Mouse (Mus musculus): Measurements from ENCODE around the gene Plekha7. TPM values are rescaled to one million over a fixed set of nuclear protein-coding genes. Genes with fewer than 3 reads are reported as not detected.

The Plekha7 gene
- polyA plus RNA-seq, 1 experiment, result 28.3 TPM

DNA sequence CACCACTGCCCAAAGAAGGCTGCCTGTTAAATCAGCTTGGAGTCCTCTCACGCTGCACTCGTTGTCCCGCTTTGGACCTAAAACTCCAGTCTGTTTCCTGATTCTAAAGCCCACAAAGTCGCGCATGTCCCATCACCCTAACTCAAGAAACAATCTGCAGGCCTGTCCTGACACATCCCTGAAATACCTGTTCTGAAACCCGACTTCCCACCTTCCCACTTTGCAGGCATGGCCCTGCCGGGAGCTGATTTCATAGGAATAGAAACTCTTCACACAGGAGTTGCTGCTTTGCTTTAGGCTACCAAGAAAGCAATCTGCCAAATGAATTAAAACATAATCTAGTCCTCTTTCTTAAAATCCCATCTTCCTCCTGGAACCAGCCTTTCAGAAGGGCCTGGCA lies 115.2 kb downstream of the Plekha7 start:
- no peak for DNase-seq (ENCODE audit: extremely low spot score in 1 of 2, low spot score in 1 of 2)

DNA sequence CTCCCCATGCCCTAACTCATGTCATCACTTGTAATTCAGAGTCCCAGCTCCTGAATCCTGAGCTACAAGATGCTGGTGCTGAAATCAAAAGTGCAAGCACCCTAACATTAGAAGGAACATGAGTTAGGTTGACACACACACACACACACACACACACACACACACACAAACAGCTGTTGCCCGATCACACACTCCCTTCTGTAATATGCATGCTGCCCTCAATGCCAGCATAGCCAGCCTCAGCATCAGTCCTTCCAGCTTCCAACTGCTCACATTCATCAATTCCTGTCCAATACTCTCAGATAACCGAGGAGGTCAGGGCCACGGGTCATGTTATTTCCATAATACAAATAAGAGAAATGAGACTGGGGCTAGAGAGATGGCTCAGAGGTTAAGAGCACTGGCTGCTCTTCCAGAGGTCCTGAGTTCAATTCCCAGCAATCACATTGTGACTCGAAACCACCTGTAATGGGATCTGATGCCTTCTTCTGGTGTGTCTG lies 116.0 kb downstream of the Plekha7 start:
- DNase-seq (ENCODE audit: extremely low spot score in 1 of 2, low spot score in 1 of 2), result no peak

DNA sequence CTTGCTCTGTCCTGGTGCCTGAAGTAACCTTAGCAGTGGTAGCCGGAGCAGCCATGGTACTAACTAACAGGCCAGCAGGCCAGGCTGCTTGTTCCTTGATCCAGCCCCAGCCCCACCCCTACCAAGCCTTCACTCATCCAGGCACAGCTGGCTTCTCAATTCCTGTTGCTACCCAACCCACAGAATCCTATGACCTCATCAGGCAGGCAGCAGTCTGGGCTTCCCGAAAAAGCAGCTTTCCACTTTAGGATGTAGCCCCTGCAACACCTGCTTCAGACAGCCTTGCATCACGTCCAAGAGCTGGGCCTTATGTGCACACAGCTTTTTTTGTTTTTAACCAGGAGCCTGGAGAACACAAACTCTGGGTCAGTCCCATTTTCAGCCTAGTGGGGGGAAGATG lies 117.0 kb downstream of the Plekha7 start:
- DNase-seq (ENCODE audit: extremely low spot score in 1 of 2, low spot score in 1 of 2), result peak; percentile 65 to 66

DNA sequence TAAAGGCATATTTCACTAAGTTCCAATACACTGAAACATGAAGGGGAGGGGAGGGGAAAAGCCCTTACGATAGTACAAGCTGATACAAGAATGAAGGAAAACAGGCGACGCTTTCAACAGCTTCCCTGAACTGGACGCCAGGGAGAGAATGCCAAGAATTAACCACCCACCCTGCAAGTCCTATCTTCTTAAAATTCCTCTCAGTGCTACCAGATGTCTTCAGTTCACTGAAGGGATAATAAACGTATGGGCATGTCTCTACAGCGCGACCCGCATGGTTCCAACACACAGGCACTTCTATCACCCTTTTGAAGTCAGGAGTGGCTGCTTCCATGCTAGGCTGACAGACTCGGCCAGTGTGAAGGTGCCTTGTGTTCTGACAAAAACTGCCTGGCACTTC lies 118.5 kb downstream of the Plekha7 start:
- DNase-seq (ENCODE audit: extremely low spot score in 1 of 2, low spot score in 1 of 2), result no peak

DNA sequence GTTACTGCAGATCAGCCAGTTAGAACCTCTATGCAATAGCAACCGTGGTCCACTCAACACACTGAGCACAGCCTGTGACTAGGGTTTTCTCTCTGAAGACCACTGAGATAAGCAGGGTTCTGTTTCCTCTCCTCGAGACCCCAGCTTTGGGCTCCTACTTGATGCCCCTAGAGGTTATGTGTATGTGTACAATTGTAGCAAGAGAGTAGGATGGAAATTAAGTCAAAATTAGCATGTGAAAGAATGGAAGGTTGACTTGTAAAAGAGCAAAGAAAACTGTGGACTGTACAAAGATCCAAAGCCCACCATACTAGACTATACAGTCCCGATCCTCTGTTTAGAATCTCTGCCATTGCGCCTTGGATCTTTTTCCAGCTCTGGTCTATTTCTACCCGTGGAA lies 119.8 kb downstream of the Plekha7 start:
- DNase-seq (ENCODE audit: extremely low spot score in 1 of 2, low spot score in 1 of 2), result no peak

DNA sequence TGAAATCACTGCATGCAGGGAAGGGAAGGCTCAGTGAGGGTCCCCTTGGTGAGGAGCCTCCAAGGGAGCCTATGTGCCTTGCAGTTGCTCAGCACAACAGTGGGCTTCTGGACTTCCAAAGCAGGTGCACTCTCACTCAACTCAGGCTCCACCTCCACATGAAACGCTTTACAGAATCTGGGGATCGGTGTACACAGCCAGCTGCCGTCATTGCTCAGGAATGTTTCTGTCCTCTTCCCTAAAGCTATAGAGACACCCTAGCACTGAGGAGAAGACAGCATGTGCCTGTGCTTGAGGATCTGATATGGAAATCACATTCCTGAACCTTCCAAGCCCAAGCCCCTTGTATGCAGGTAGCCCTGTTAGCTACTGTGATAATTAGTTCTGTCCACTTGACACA lies 120.7 kb downstream of the Plekha7 start:
- no peak for DNase-seq (ENCODE audit: extremely low spot score in 1 of 2, low spot score in 1 of 2)

DNA sequence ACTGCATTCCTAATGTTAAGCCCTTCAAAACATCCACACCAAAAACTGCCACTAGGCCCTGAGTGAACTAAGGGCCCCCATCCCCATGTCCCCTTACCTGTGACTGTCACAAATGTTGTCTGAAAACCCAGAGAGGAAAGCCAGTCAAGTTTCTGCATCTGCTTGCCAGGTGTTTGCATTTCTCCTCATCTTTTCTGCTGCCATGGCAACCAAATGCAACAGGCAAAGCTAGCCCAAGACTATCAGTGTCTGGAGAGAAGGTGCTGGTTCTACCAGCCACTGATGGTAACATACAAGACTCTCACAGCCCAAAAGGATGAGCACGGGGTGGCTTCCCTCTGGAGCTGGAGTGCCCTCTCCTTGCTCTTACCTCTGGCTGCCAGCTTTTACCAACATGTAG lies 121.3 kb downstream of the Plekha7 start:
- DNase-seq (ENCODE audit: extremely low spot score in 1 of 2, low spot score in 1 of 2), result peak in 1 of 2 experiments; percentile 38

DNA sequence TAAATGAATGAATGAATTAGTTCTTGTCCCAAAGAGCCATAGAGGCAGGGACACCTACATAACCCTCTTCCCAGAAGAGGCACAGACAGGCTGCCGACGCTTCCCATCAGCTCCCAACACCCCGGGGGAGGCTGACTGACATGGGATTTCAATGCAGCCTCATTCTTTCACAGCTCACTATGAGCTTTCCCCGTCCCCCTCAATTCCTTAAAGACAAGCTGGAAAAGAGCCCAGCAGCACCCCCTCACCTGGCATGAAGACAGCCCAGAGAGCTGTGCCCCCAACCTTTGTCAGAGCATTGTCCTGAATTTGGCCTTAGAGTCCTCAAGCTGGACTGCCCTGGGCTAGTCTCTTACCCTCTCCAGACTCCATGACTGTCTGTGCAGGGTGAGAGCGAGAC lies 122.0 kb downstream of the Plekha7 start:
- DNase-seq (ENCODE audit: extremely low spot score in 1 of 2, low spot score in 1 of 2), result peak; percentile 48 to 73

DNA sequence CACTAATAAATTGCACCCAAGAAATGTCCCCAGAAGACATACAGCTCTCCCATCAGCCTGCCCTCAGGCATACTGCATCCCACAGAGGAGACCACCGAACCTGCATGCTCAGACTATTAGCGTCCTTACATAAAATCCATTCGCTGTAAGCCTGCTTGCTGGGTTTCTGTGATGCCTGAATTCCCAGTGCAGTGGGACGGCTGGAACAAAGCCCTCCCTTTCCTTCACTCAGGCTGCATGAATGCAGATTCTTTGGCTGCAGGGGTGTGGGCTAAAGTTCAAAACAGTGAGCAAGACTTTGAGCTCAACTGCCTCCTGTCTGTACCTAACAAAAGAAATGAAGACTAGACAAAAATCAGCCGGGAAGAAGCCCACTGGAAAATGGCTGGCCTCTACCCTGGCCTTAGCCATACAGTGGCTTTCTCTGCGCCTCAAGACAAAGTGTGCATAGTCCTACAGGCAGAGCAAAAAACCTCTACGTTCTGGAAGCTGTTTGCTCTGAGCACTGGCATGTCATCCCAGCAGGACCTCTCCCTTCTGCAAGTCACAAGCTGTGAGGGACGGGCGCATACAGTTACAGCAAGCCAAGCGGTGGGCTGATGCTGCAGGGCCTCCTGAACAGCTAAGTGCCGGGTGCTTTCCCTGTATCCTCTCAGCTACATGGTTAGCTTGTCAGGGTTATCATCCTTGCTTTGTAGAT lies 123.7 kb downstream of the Plekha7 start:
- no peak for DNase-seq (ENCODE audit: extremely low spot score in 1 of 2, low spot score in 1 of 2)

DNA sequence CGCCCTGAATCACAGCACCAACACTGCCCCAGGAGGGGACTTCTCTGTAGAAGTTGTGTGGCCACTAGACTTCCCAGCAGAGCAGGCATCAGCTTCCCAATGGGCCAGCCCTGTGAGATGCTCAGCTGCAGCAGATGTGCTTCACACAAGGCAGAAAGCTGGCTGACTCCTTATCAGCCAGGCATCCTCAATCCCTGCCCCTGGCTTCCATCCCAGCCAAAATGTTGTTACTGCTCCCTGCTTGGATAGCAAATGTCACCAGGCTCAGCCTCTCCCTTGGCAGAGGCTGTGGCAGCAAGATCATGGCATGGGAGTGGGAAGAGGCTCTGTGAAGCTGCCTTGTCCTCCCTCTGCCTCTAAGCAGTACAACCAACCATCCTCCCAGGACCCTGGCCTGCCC lies 125.7 kb downstream of the Plekha7 start:
- no peak for DNase-seq (ENCODE audit: extremely low spot score in 1 of 2, low spot score in 1 of 2)

DNA sequence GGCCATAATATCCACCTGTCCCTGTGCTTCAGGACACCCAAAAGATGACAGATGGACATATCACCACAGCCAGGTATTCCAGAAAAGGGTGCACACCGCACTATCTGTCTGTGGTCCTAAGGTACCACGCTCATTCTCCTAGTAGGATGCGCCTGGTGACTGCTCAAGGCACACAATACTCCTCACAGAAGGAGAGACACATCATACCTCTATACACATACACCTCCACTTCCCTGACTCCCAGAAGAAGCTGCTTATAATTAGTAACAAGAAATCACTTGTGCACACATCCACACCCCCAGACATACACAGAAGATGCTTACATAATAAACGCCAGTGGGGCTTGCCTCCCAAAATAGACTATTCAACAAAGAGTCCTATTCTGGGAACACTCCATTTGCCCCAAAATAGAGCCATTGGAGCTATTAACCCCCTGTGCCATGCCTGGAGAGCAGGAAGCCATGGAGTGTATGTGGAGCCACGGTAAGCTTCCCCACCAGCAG lies 126.7 kb downstream of the Plekha7 start:
- DNase-seq (ENCODE audit: extremely low spot score in 1 of 2, low spot score in 1 of 2), result peak in 1 of 2 experiments; percentile 37

DNA sequence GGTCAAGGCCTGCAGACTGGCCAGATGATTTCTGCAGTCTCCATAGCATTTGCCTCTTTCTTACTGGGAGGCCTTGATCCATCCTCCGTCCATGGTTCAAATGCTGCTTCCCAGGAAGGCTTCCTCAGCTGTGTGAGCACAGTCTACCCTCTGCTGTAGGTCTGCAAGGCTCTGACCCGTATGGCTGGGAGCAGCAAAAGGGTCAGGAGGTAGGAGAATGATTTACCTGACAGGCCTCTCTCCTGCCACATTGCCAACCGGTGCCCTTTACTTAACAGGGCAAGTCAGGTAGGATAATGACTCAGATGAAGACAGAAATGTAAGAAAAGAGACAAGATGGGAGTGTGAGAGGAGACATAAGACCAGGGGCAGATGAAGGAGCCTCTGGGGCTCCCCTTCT lies 129.3 kb downstream of the Plekha7 start:
- DNase-seq (ENCODE audit: extremely low spot score in 1 of 2, low spot score in 1 of 2), result no peak

DNA sequence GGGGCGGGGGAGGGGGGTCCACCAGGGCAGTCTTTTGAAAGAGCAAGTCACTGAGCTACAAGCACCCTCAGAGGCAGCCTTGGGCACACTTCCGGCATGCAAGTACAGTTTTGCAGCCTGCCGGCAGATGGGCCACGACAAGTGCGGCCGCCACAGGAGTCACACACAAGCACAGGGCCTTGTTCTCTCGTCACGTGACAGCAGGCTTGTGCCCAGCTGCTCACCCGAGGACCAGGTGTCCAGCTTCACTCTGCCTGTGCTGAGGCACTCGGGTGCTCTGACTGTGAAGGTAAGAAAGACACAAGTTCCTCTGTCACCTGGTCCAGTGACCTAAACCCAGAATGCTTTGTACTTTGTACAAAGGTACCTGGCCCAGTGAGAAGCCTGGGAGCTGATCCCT lies 135.4 kb downstream of the Plekha7 start:
- DNase-seq (ENCODE audit: extremely low spot score in 1 of 2, low spot score in 1 of 2), result no peak

DNA sequence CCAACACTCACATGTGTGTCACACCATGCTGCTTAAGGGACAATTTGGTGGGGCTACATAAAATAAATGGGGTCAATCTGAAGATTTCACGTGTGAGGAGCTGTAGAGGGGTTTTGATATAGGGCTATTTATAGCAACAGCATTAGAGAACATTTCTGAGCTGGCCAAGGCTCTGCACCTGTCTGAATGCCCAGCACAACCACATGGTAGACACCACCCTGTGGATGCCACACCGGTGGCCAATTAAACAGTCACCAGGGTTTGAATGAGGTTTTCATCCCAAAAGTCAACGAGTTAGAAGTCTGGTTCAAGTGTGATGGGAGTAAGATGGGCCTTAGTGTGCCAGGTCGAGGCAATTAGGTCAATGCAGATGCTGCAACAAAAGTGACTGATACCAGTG lies 138.8 kb downstream of the Plekha7 start:
- DNase-seq (ENCODE audit: extremely low spot score in 1 of 2, low spot score in 1 of 2), result no peak

DNA sequence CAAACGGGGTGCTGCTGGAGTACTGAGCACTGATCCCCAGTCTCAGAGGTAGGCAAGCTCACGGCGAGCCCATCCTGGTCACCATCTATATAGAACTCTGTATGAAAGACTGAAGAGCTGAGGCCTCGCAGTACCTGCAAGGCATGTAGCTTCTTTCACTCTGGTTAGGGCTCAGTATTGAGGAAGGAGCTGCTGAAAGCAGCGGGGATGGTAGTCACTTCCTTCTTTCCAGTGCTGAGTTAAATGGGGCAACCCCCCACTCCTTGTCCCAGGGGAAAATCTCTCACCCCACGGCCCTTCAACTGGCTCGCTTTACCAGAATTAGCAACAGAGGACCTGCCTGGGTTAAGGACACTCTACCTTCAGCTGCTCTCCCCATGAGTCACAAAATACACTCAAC lies 140.0 kb downstream of the Plekha7 start:
- no peak for DNase-seq (ENCODE audit: extremely low spot score in 1 of 2, low spot score in 1 of 2)

DNA sequence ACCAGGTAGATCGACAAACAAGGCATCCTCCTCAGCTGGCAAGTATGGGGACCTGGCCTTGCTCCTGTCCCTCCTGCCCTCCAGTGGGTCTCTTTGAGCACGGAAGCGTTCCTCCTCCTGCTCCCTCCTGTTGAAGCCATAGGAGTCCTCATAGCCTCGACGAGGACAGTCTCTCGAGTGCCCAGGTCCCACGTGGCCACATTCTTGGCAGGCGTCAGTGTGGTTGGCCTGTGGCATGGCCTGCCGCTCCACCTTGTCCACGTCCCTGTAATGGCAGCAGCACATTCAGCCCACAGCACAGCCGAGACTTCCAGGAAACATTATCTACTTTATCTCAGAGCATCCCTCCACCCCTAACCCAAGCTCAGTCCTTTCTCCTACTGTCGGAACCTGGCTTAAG lies 143.9 kb downstream of the Plekha7 start:
- no peak for DNase-seq (ENCODE audit: extremely low spot score in 1 of 2, low spot score in 1 of 2)

DNA sequence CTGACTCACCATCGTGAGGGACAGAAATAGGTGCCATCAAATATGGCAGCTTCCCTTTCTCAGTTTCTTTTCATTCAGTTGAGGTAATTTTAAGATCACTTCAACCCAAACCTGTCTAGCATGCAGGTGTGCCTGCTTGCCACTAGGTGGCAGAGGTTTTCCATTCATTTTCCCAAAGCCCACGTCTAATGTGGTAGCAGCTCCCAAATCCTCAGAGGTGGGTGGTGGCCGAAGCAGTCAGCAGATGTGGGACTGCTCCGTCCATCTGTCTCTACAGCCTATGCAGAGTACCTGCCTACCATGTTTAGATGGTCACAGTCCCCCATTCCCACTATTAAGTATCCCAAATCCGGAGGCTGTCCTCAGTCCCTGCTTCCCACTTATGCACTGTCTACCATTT lies 146.6 kb downstream of the Plekha7 start:
- peak in 1 of 2 experiments; percentile 74 for DNase-seq (ENCODE audit: extremely low spot score in 1 of 2, low spot score in 1 of 2)

DNA sequence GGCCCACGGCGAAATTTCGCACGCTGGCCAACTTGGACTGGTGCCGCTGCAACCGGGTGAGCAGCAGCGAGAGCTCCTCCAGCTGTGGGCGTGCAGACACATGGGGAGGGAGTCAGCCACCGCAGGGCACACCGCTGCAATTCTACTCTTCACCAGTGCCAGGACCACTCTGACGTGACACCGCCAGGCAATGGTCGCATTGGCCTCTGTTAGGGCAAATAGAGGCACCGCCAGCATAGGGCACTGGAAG lies 151.4 kb downstream of the Plekha7 start:
- DNase-seq (ENCODE audit: extremely low spot score in 1 of 2, low spot score in 1 of 2), result no peak

DNA sequence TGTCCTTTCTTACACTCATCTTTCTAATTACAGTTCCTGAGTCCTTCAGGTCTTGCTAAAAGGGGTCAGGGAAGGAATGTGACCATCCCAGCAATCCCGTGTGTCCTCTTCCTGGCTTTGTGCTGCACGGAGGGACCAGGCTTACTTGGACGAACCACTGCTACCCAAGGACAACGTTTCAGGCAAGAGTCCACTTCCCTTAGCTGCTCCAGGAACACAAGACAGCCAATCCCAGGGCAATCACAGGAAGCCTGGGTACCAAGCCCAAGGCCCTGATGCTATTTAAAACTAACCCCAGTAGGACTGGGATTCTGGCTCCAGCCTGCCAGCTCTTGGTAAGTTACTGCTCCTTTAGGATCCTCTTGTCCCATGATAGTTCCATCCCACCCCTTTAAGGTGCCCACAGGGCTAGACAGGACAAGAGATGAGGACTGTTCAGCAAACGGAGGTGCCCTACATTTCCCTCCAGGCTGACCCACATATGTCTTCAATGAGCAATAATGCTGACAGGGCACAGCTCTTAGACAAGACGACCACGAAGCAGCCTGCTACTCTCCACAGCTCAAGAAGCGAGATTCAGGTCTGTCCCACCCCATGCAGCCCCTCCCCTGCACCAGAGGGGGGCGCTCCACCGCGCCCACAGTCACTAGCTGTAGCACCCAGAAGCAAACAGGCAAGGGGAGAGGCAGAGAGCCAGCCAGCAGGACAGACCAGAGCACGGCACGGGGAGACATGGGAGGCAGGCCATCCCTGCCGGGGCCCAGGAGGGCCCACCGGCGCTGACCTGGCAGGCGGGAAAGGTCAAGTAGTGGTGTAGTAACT lies 151.9 kb downstream of the Plekha7 start:
- no peak for DNase-seq (ENCODE audit: extremely low spot score in 1 of 2, low spot score in 1 of 2)

DNA sequence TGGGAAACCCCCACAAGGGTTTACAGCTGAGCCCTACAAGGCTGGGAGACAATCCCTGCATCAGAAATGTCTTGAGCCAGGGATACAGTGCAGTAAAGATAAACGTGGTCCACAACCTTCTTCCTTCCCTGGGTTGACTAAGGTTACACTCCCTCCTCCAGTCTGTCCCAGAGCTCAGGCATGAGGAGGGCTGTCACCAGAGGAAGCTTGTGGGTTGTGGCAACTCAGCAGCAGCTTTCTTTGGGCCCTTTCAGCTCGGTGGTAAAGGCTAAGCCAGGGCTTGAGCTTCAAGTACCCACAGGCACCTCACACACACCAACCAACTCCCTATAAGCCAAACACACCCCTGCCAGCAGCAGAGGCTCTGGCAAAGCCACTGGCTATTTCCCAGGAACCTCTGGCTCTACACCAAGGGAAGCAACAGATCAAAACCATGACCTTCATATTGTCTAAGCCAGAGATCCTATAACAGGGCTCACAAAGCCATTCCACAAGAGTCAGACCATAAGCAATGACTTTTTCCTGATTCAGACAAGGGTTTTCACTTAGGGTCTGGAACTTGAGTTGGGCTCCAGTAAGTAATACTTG lies 154.3 kb downstream of the Plekha7 start:
- DNase-seq (ENCODE audit: extremely low spot score in 1 of 2, low spot score in 1 of 2), result no peak

DNA sequence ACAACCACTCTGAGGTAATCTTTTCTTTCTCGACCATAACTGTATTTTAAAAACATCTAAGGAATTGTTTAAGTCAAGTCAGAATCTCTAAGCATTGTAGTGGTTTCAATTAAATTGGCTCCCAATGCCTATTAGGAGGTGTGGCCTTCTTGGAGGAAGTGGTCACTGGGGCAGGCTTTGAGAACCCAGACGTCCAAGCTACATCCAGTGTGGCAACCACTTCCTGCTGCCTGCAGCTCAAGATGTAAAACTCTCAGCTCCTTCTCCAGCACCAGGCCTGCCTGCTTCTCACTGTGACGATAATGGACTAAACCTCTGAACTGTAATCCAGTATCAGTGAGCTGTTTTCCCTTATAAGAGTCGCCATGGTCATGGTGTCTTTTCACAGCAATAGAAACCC lies 158.6 kb downstream of the Plekha7 start:
- DNase-seq (ENCODE audit: extremely low spot score in 1 of 2, low spot score in 1 of 2), result no peak

DNA sequence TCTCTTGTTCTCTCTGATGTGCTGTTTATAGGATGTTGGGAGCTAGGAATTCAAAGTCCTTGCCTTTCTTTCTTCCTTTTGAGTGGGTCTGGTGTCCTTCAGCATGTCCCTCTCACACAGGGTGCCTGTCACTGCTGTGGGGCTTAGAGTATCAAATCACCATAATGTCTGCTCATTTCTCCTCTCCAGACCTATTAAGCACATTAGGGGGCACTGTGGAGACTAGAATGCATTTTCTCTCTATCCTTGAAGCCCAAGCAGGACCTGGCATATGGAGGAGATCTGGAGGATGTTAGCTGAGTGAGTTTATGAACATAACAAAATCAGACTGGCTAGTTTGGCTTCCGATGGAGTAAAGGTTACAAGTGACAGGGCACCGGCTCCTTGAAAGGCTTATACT lies 161.1 kb downstream of the Plekha7 start:
- no peak for DNase-seq (ENCODE audit: extremely low spot score in 1 of 2, low spot score in 1 of 2)
